Mouse (Mus musculus) left cerebral cortex, adult 18-20 months (tissue): Measurements from ENCODE around the gene Map2k4. TPM values are rescaled to one million over a fixed set of nuclear protein-coding genes. Genes with fewer than 3 reads are reported as not detected.

Experiments
- DNase-seq, 2 experiments: peaks; one replicate each; pipeline ENCODE4 v3.0.0; 2021 to 2022; ENCODE audit warnings: low spot score in 2 of 2, mixed read lengths in 1 of 2
- total RNA-seq, 2 experiments: library from RNA; stranded (reverse); gene quantifications; 2 replicates each; pipeline ENCODE4 v1.2.3; 2021

Gene Map2k4
- total RNA-seq, 2 experiments from 2014 or later: 188 to 192 TPM

GRCm38 (mm10) chr11:65719960-65720359, 68.1 kb downstream of the Map2k4 start:
- no peak for DNase-seq

- DNase-seq: no peak
Measured at GRCm38 (mm10) chr11:65713830-65714229, 74.3 kb downstream of the Map2k4 start.

- no peak for DNase-seq
Measured at GRCm38 (mm10) chr11:65712754-65713306, 75.3 kb downstream of the Map2k4 start.

GRCm38 (mm10) chr11:65706784-65707183, 81.3 kb downstream of the Map2k4 start:
- no peak for DNase-seq

- DNase-seq: no peak
Measured at GRCm38 (mm10) chr11:65706176-65706575, 81.9 kb downstream of the Map2k4 start.

- DNase-seq: no peak
Measured at GRCm38 (mm10) chr11:65704861-65705260, 83.2 kb downstream of the Map2k4 start.

GRCm38 (mm10) chr11:65678824-65679402, 109.2 kb downstream of the Map2k4 start:
- DNase-seq: peak; percentile 30 to 42

GRCm38 (mm10) chr11:65667348-65667969, 120.6 kb downstream of the Map2k4 start:
- no peak for DNase-seq

- no peak for DNase-seq
Measured at GRCm38 (mm10) chr11:65664903-65665302, 123.2 kb downstream of the Map2k4 start.

- DNase-seq: no peak
Measured at GRCm38 (mm10) chr11:65661790-65662522, 126.1 kb downstream of the Map2k4 start.

GRCm38 (mm10) chr11:65653932-65654331, 134.2 kb downstream of the Map2k4 start:
- no peak for DNase-seq

GRCm38 (mm10) chr11:65651426-65651825, 136.7 kb downstream of the Map2k4 start:
- no peak for DNase-seq

GRCm38 (mm10) chr11:65649956-65650715, 138.0 kb downstream of the Map2k4 start:
- DNase-seq: no peak

GRCm38 (mm10) chr11:65649469-65649868, 138.6 kb downstream of the Map2k4 start:
- no peak for DNase-seq

- no peak for DNase-seq
Measured at GRCm38 (mm10) chr11:65646314-65646713, 141.8 kb downstream of the Map2k4 start.

GRCm38 (mm10) chr11:65644539-65644938, 143.6 kb downstream of the Map2k4 start:
- no peak for DNase-seq

GRCm38 (mm10) chr11:65640261-65640660, 147.8 kb downstream of the Map2k4 start:
- no peak for DNase-seq
